Mouse (Mus musculus) small intestine, adult 2 months (tissue): ENCODE data around the gene Trim13.

ENCODE experiments used
- CTCF ChIP-seq: fragments of 200-500 bp; IDR thresholded peaks from 2 replicates; pipeline ENCODE4 v1.5.1; 2012; ENCODE audit warnings: low read depth, mild to moderate bottlenecking, control low read depth, inconsistent platforms, low read length, moderate library complexity, mixed read lengths; ENCODE audit not compliant: insufficient replicate concordance, insufficient read length; ENCODE audit errors: extremely low read depth
- POLR2A ChIP-seq: fragments of 200-500 bp; IDR thresholded peaks from 2 replicates; pipeline ENCODE4 v1.6.1; 2012; ENCODE audit warnings: low read depth, mild to moderate bottlenecking, control low read depth, inconsistent platforms, low read length, moderate library complexity

GRCm38 (mm10) chr14:61597968-61598367, at the start of gene Trim13:
- TF ChIP-seq POLR2A (no peak), CTCF (no peak)
